Mouse (Mus musculus): ENCODE measurements around the gene Brinp2. TPM values are rescaled to one million over a fixed set of nuclear protein-coding genes. Genes with fewer than 3 reads are reported as not detected.

Brinp2 gene
- polyA plus RNA-seq, 1 experiment from 2014 or later, result 0.75 TPM

DNA sequence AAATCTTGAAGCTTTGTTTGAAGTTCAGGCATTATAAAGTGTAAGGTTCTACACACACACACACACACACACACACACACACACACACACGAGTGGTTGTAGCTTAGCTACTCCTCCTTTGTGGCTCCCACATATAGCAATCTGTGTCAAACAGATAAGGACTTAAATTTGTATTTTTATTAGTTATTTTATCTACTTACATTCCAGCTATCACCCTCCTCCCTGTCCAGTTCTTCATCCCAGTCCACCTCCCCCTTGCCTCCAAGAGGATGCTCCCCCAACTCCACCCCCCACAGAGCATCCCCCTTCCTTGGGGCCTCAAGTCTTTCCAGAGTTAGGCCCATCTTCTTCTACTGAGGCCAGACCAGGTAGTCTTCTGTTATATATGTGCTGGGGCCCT lies 137.4 kb downstream of the Brinp2 start:
- H3K9ac ChIP-seq, result no peak overlapping the region
- no peak for ATAC-seq (ENCODE audit: extremely low read depth, insufficient number of reproducible peaks, low FRiP score, low TSS enrichment)
- no peak overlapping the region for H3K27ac ChIP-seq (replicated peaks)
- no peaks in the 10 kb centered on the region for H3K36me3 ChIP-seq
- WGBS, result 50% methylated on average over 1 of the region's 1 CpGs
- H3K9me3 ChIP-seq, result no peaks in the 10 kb centered on the region
- no peak overlapping the region for H3K4me3 ChIP-seq
- no peak overlapping the region for H3K4me2 ChIP-seq
- no peaks in the 10 kb centered on the region for H3K27me3 ChIP-seq (replicated peaks)
- 0 out of 2 replicates have a peak, but pooled peaks cover 4% of the 10 kb centered on the region for H3K4me1 ChIP-seq

DNA sequence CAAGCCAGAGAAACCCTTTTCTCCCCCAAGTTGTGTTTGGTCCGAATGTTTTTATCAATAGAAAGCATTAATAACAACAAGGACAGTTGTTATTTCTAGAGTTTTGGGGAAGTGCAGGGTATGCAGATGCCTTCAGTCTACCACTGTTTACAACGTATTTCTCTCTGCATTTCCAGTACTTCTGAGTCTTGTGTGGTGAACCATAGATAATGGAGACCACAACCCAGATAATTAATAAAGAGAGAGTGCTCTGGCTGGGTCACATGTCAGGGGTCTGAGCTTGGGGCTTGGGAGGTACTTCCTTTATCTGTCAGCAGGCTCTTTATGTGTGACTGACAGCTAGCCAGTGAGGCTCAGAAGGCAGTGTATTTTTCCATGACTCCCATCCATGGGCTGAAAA lies 137.8 kb downstream of the Brinp2 start:
- no peak for ATAC-seq (ENCODE audit: extremely low read depth, insufficient number of reproducible peaks, low FRiP score, low TSS enrichment)
- 33% methylated on average over 2 of the region's 2 CpGs for WGBS
- H3K27ac ChIP-seq (replicated peaks), result no peak overlapping the region

GRCm38 (mm10) chr1:158215581-158215980 lies 140.5 kb downstream of the Brinp2 start:
- H3K36me3 ChIP-seq, result no peaks in the 10 kb centered on the region
- WGBS, result 66% methylated on average over 9 of the region's 9 CpGs
- 0 out of 2 replicates have a peak, but pooled peaks cover 4% of the 10 kb centered on the region for H3K4me1 ChIP-seq
- no peak for ATAC-seq (ENCODE audit: extremely low read depth, insufficient number of reproducible peaks, low FRiP score, low TSS enrichment)
- no peak overlapping the region for H3K9ac ChIP-seq
- no peaks in the 10 kb centered on the region for H3K9me3 ChIP-seq
- H3K27me3 ChIP-seq (replicated peaks), result no peaks in the 10 kb centered on the region
- H3K4me3 ChIP-seq, result no peak overlapping the region
- no peak overlapping the region for H3K27ac ChIP-seq (replicated peaks)
- H3K4me2 ChIP-seq, result no peak overlapping the region

More for the DNA sequence above, 137.8 kb downstream of the Brinp2 start:
- H3K4me2 ChIP-seq, result no peak overlapping the region
- no peaks in the 10 kb centered on the region for H3K9me3 ChIP-seq
- 0 out of 2 replicates have a peak, but pooled peaks cover 4% of the 10 kb centered on the region for H3K4me1 ChIP-seq
- no peaks in the 10 kb centered on the region for H3K36me3 ChIP-seq
- no peaks in the 10 kb centered on the region for H3K27me3 ChIP-seq (replicated peaks)
- no peak overlapping the region for H3K4me3 ChIP-seq
- H3K9ac ChIP-seq, result no peak overlapping the region

DNA sequence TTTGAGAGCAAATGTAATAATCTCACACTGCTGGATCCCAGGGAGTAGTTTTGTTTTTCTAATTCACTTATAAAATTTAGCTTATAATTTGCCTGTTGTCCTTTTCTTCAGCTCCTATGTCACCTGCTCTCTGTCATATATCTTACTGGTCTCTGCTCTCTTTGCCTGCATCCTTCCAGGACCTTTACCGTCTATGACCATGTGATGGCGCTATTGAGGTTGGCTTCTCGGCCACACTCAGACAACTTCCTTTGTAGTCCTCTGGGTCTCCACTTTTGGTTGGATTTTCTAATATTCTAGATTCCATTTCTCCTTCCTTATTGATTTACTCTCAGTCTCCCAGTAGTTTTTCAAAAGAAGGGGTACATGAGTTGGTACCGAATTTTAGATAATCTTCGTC lies 141.4 kb downstream of the Brinp2 start:
- Histone ChIP-seq H3K9me3 (no peaks in the 10 kb centered on the region), H3K4me3 (no peak overlapping the region), H3K4me2 (no peak overlapping the region), H3K36me3 (no peaks in the 10 kb centered on the region), H3K27me3 (replicated peaks) (no peaks in the 10 kb centered on the region), H3K4me1 (0 out of 2 replicates have a peak, but pooled peaks cover 4% of the 10 kb centered on the region), H3K27ac (replicated peaks) (no peak overlapping the region), H3K9ac (no peak overlapping the region)
- 48% methylated on average over 5 of the region's 5 CpGs for WGBS
- ATAC-seq (ENCODE audit: extremely low read depth, insufficient number of reproducible peaks, low FRiP score, low TSS enrichment), result no peak

- H3K4me1 ChIP-seq, result 0 out of 2 replicates have a peak, but pooled peaks cover under 1% of the 10 kb centered on the region
- no peaks in the 10 kb centered on the region for H3K27me3 ChIP-seq (replicated peaks)
- no peak for ATAC-seq (ENCODE audit: extremely low read depth, insufficient number of reproducible peaks, low FRiP score, low TSS enrichment)
- H3K27ac ChIP-seq (replicated peaks), result no peak overlapping the region
- WGBS, result 73% methylated on average over 4 of the region's 4 CpGs
- H3K9ac ChIP-seq, result no peak overlapping the region
- H3K36me3 ChIP-seq, result no peaks in the 10 kb centered on the region
- no peaks in the 10 kb centered on the region for H3K9me3 ChIP-seq
- no peak overlapping the region for H3K4me3 ChIP-seq
- no peak overlapping the region for H3K4me2 ChIP-seq
These were observed 142.4 kb downstream of the Brinp2 start for GRCm38 (mm10) chr1:158213736-158214135.

DNA sequence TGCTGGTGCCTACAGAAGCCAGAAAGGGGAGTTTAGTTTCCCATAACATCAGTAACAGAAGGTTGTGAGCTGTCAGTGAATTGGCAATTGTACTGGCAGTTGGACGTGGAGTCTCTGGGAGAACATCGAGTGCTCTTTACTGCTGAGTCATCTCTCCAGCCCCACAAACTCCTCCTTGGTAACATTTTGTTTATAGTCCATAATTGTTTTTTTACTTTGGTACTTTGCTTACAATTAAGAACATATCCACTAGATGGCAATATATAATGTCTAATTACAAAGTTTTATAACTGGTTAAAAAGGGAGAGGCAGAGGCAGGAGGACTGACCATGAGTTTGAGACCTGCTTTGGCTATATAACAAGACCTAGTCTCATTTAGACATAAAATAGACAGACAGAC lies 148.5 kb downstream of the Brinp2 start:
- Histone ChIP-seq H3K27ac (replicated peaks) (no peak overlapping the region), H3K27me3 (replicated peaks) (no peaks in the 10 kb centered on the region), H3K4me1 (no peaks in the 10 kb centered on the region), H3K9ac (no peak overlapping the region), H3K36me3 (no peaks in the 10 kb centered on the region), H3K4me2 (no peak overlapping the region), H3K9me3 (no peaks in the 10 kb centered on the region), H3K4me3 (no peak overlapping the region)
- WGBS, result 66% methylated on average over 2 of the region's 2 CpGs
- ATAC-seq (ENCODE audit: extremely low read depth, insufficient number of reproducible peaks, low FRiP score, low TSS enrichment), result no peak

DNA sequence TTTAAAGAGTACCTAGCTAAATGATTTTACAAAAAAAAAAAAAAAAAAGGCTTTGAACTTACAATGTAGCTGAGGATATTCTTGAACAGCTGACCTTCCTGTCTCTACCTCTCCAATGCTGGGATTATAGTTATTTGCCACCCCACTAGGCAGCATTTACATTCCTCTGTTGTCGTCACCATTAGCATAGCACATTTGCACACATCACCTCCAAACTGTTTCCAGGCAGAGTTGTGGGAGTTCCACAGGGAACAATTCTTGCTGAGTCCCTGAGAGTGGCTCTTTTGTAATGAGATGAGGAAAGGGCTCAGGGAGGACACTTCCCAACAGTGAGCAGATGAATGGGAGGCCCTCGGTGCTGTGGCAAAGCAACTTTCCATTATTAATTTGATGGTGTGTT lies 153.2 kb downstream of the Brinp2 start:
- Histone ChIP-seq H3K27ac (replicated peaks) (no peak overlapping the region), H3K27me3 (replicated peaks) (no peaks in the 10 kb centered on the region), H3K4me3 (no peak overlapping the region), H3K36me3 (no peaks in the 10 kb centered on the region), H3K9ac (no peak overlapping the region), H3K9me3 (no peaks in the 10 kb centered on the region), H3K4me2 (no peak overlapping the region), H3K4me1 (no peaks in the 10 kb centered on the region)
- no peak for ATAC-seq (ENCODE audit: extremely low read depth, insufficient number of reproducible peaks, low FRiP score, low TSS enrichment)
- WGBS, result 53% methylated on average over 2 of the region's 2 CpGs

Other genes with a start within 250 kb of the Brinp2 start
- 1.0 and 1.3 TPM in 2 replicates for gene Astn1, start 5.9 kb upstream of the Brinp2 start, polyA plus RNA-seq (2015; fragmentation: Nextera tagmentation; extraction: Ambion mirVana)